Mouse (Mus musculus) neural tube, embryonic 15.5 days (tissue): Measurements from ENCODE around the gene Rnf32. TPM values are rescaled to one million over a fixed set of nuclear protein-coding genes. Genes with fewer than 3 reads are reported as not detected.

Source experiments
- ATAC-seq: fragments of 200-750 bp; cut with Nextera tagmentation; 2 replicates; pipeline ENCODE4 v1.8.0; 2017; ENCODE audit warnings: mild to moderate bottlenecking, moderate TSS enrichment, moderate library complexity; ENCODE audit not compliant: low FRiP score
- H3K27ac ChIP-seq: fragments of 300-500 bp; sonication (generic); replicated peaks from 2 replicates; pipeline ENCODE4 v1.5.1; 2015; ENCODE audit warnings: mild to moderate bottlenecking, inconsistent platforms
- H3K27me3 ChIP-seq: fragments of 300-500 bp; sonication (generic); replicated peaks from 2 replicates; pipeline ENCODE4 v1.6.1; 2015; ENCODE audit warnings: inconsistent platforms
- H3K36me3 ChIP-seq: fragments of 300-500 bp; sonication (generic); 2 replicates; pipeline ENCODE4 v1.6.1; 2015; ENCODE audit warnings: inconsistent platforms
- H3K4me1 ChIP-seq: fragments of 300-500 bp; sonication (generic); 2 replicates; pipeline ENCODE4 v1.6.1; 2015; ENCODE audit warnings: inconsistent platforms
- H3K4me2 ChIP-seq: fragments of 300-500 bp; sonication (generic); 2 replicates; pipeline ENCODE4 v1.6.1; 2015; ENCODE audit warnings: inconsistent platforms, mild to moderate bottlenecking, moderate library complexity
- H3K4me3 ChIP-seq: fragments of 300-500 bp; sonication (generic); replicated peaks from 2 replicates; pipeline ENCODE4 v1.5.1; 2015; ENCODE audit warnings: mild to moderate bottlenecking, inconsistent platforms
- H3K9ac ChIP-seq: fragments of 300-500 bp; sonication (generic); replicated peaks from 2 replicates; pipeline ENCODE4 v1.6.1; 2015; ENCODE audit warnings: mild to moderate bottlenecking, inconsistent platforms
- H3K9me3 ChIP-seq: fragments of 300-500 bp; sonication (generic); replicated peaks from 2 replicates; pipeline ENCODE4 v1.6.1; 2016; ENCODE audit warnings: inconsistent platforms
- WGBS: fragments of 180-500 bp; shearing (Covaris S2); methylation state at CpG from one replicate; pipeline ENCODE4 v1.1.7; 2015; ENCODE audit warnings: mixed read lengths; 5-methylcytosine and 5-hydroxymethylcytosine counted together
- polyA plus RNA-seq: library from polyadenylated mRNA; unstranded; fragments of >200 nt; fragmentation: Nextera tagmentation; extraction: Ambion mirVana; gene quantifications from 2 replicates; pipeline ENCODE4 v1.2.1, GENCODE M21; 2015

The Rnf32 gene
- polyA plus RNA-seq: 14.2 and 14.9 TPM in 2 replicates

GRCm38 (mm10) chr5:29195570-29196263 lies at the start of gene Rnf32:
Gene Rnf32, plus strand, starts transcription at chr5:29195992.
- H3K9ac ChIP-seq: peak within 1 kb of the TSS; percentile 60
- H3K9me3 ChIP-seq: no peaks in the 10 kb centered on the region
- whole genome bisulfite sequencing: under 1% methylated on average over 62 of the region's 70 CpGs
- H3K36me3 ChIP-seq: no peaks in the 10 kb centered on the region; the same call in 1 of the 2 replicates
- peaks cover 13% of the 10 kb centered on the region for H3K4me1 ChIP-seq
- peak within 1 kb of the TSS; percentile 64 for H3K4me2 ChIP-seq
- no peaks in the 10 kb centered on the region for H3K27me3 ChIP-seq
- H3K4me3 ChIP-seq: peak within 1 kb of the TSS; percentile 66
- H3K27ac ChIP-seq: peak within 1 kb of the TSS; percentile 86
- ATAC-seq: peak; percentile 98

DNA sequence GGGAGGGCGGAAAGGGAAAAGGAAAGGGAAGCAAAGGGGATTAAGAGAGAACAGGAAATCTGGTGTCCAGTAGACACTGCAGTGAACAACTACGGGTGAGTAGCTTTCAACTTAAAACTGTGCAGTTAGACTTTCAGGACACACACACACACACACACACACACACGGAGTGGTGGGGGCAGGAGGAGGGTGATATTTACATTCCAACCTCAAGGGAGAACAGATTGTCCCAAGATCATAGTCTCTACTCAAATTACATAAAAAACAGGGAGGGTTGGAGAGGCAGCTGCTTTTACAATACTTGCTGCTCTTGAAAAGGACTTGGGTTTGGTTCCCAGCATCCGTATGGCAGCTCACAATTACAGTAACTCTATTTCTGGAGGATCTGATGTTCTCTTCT lies 45.6 kb upstream of the Rnf32 start:
- Histone ChIP-seq H3K36me3 (no peaks in the 10 kb centered on the region), H3K4me2 (no peak overlapping the region), H3K4me3 (no peak overlapping the region), H3K4me1 (no peaks in the 10 kb centered on the region), H3K27me3 (no peaks in the 10 kb centered on the region), H3K9ac (no peak overlapping the region), H3K9me3 (no peaks in the 10 kb centered on the region), H3K27ac (no peak overlapping the region)
- no peak for ATAC-seq
- 76% methylated on average over 4 of the region's 4 CpGs for WGBS

GRCm38 (mm10) chr5:29159849-29160248 lies 35.9 kb upstream of the Rnf32 start:
- no peaks in the 10 kb centered on the region for H3K36me3 ChIP-seq
- no peaks in the 10 kb centered on the region for H3K4me1 ChIP-seq
- no peaks in the 10 kb centered on the region for H3K27me3 ChIP-seq
- 62% methylated on average over 1 of the region's 1 CpGs for WGBS
- H3K4me2 ChIP-seq: no peak overlapping the region
- ATAC-seq: no peak
- H3K27ac ChIP-seq: no peak overlapping the region
- H3K9me3 ChIP-seq: no peaks in the 10 kb centered on the region
- H3K4me3 ChIP-seq: no peak overlapping the region
- no peak overlapping the region for H3K9ac ChIP-seq

GRCm38 (mm10) chr5:29166947-29167346 lies 28.8 kb upstream of the Rnf32 start:
- WGBS: 92% methylated on average over 2 of the region's 2 CpGs
- Histone ChIP-seq H3K4me3 (no peak overlapping the region), H3K4me1 (no peaks in the 10 kb centered on the region), H3K4me2 (no peak overlapping the region), H3K9me3 (no peaks in the 10 kb centered on the region), H3K36me3 (no peaks in the 10 kb centered on the region), H3K27me3 (no peaks in the 10 kb centered on the region), H3K27ac (no peak overlapping the region), H3K9ac (no peak overlapping the region)
- ATAC-seq: no peak

- H3K4me3 ChIP-seq: no peak overlapping the region
- H3K9ac ChIP-seq: no peak overlapping the region
- no peaks in the 10 kb centered on the region for H3K27me3 ChIP-seq
- no peaks in the 10 kb centered on the region for H3K4me1 ChIP-seq
- 57% methylated on average over 6 of the region's 6 CpGs for WGBS
- no peaks in the 10 kb centered on the region for H3K9me3 ChIP-seq
- H3K4me2 ChIP-seq: no peak overlapping the region
- no peaks in the 10 kb centered on the region for H3K36me3 ChIP-seq
- no peak for ATAC-seq
- H3K27ac ChIP-seq: no peak overlapping the region
Measured at GRCm38 (mm10) chr5:29170193-29170592, 25.6 kb upstream of the Rnf32 start.

DNA sequence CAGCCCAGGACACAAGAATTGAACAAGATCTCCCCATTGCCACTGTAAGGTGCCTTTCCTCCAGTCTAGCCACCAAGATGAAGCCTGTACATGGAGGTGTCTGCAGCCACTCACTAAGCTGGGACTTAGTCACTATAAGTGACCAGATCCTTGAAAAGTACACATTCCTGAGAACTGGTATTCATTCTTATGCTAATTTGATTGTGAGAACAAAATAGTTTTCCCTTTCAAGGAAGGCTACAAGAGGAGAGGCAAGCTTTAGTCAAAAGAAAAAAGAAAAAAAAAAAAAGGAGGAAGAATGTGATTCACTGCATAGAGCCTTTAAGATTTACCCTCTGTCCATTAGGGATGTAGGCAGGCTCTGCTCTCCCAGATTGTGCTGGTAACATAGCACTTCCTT lies 24.6 kb upstream of the Rnf32 start:
- Histone ChIP-seq H3K4me3 (no peak overlapping the region), H3K36me3 (no peaks in the 10 kb centered on the region), H3K27me3 (no peaks in the 10 kb centered on the region), H3K4me1 (no peaks in the 10 kb centered on the region), H3K4me2 (no peak overlapping the region), H3K9me3 (no peaks in the 10 kb centered on the region), H3K27ac (no peak overlapping the region), H3K9ac (no peak overlapping the region)
- ATAC-seq: no peak

DNA sequence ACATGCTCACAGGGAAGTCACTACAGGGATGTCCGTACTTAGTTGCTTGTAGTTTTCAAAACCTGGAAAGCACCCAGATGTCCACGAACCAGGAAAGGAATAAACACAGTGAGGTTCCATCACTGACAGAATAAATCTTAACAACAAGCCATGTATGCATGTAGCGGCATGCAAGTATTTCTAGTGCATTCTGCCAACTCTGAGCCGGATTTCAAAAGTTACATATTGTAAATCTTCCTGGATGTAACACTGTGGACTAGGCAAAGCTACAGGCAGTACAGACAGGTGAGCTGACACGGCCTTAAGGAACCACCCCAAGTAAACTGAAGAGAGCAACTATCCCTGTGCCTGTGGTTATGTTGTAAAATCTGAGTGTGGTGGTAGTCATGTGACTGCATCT lies 9.0 kb upstream of the Rnf32 start:
- WGBS: 83% methylated on average over 5 of the region's 5 CpGs
- H3K9ac ChIP-seq: no peak overlapping the region
- H3K36me3 ChIP-seq: no peaks in the 10 kb centered on the region
- H3K27ac ChIP-seq: no peak overlapping the region
- no peak overlapping the region for H3K4me3 ChIP-seq
- H3K4me2 ChIP-seq: no peak overlapping the region
- no peaks in the 10 kb centered on the region for H3K4me1 ChIP-seq
- no peaks in the 10 kb centered on the region for H3K27me3 ChIP-seq
- no peak for ATAC-seq
- no peaks in the 10 kb centered on the region for H3K9me3 ChIP-seq

DNA sequence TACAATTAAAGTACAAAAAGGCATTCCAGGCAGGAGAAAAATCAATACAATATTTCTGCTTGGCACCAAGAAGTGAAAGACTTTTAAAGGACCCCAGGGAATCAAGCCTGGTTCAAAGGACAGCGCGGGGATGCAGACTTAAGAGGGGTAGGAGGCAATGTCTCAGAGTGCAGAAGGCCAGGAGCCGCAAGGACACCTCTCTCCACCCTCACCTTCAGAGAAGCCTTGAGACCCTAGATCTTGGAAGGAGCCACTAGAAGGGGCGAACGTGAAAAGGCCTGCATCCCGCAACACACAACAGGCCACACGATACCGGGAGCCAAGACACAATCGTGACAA lies 592 bp upstream of the Rnf32 start:
- H3K9me3 ChIP-seq: no peaks in the 10 kb centered on the region
- H3K27me3 ChIP-seq: no peaks in the 10 kb centered on the region
- peak overlapping the region; percentile 86 for H3K27ac ChIP-seq
- peak overlapping the region; percentile 66 for H3K4me3 ChIP-seq
- no peak; the same call in 1 of the 2 replicates for ATAC-seq
- no peaks in the 10 kb centered on the region; the same call in 1 of the 2 replicates for H3K36me3 ChIP-seq
- WGBS: 3% methylated on average over 9 of the region's 9 CpGs
- peak overlapping the region; percentile 60 for H3K9ac ChIP-seq
- peak overlapping the region; percentile 64 for H3K4me2 ChIP-seq
- peaks cover 13% of the 10 kb centered on the region for H3K4me1 ChIP-seq

- Histone ChIP-seq H3K36me3 (no peaks in the 10 kb centered on the region; the same call in 1 of the 2 replicates), H3K4me3 (peak overlapping the region; percentile 66), H3K27ac (peak overlapping the region; percentile 81), H3K4me1 (peaks cover 13% of the 10 kb centered on the region), H3K27me3 (no peaks in the 10 kb centered on the region), H3K4me2 (peak overlapping the region; percentile 64), H3K9me3 (no peaks in the 10 kb centered on the region), H3K9ac (peak overlapping the region; percentile 53)
- 7% methylated on average over 12 of the region's 12 CpGs for WGBS
- ATAC-seq: peak; percentile 69
Measured at GRCm38 (mm10) chr5:29196264-29196658, 469 bp downstream of the Rnf32 start.

GRCm38 (mm10) chr5:29197187-29197586 lies 1.4 kb downstream of the Rnf32 start:
- WGBS: 95% methylated on average over 4 of the region's 4 CpGs

GRCm38 (mm10) chr5:29198960-29199488 lies 3.2 kb downstream of the Rnf32 start:
- ATAC-seq: no peak
- H3K27ac ChIP-seq: no peak overlapping the region
- H3K9me3 ChIP-seq: no peaks in the 10 kb centered on the region
- no peaks in the 10 kb centered on the region; the same call in 1 of the 2 replicates for H3K36me3 ChIP-seq
- H3K4me2 ChIP-seq: no peak overlapping the region
- no peaks in the 10 kb centered on the region for H3K27me3 ChIP-seq
- WGBS: 70% methylated on average over 4 of the region's 4 CpGs
- H3K4me3 ChIP-seq: no peak overlapping the region
- H3K4me1 ChIP-seq: peaks cover 13% of the 10 kb centered on the region
- H3K9ac ChIP-seq: no peak overlapping the region

More at GRCm38 (mm10) chr5:29197187-29197586, 1.4 kb downstream of the Rnf32 start:
- H3K9ac ChIP-seq: no peak overlapping the region
- H3K9me3 ChIP-seq: no peaks in the 10 kb centered on the region
- H3K36me3 ChIP-seq: no peaks in the 10 kb centered on the region; the same call in 1 of the 2 replicates
- H3K4me2 ChIP-seq: peak overlapping the region; percentile 64
- no peak for ATAC-seq
- peaks cover 13% of the 10 kb centered on the region for H3K4me1 ChIP-seq
- no peaks in the 10 kb centered on the region for H3K27me3 ChIP-seq
- no peak overlapping the region for H3K27ac ChIP-seq
- no peak overlapping the region for H3K4me3 ChIP-seq

- Histone ChIP-seq H3K9me3 (no peaks in the 10 kb centered on the region), H3K4me3 (no peak overlapping the region), H3K36me3 (peaks cover 2% of the 10 kb centered on the region; the same call in 1 of the 2 replicates), H3K27me3 (no peaks in the 10 kb centered on the region), H3K4me1 (peaks cover 13% of the 10 kb centered on the region), H3K4me2 (no peak overlapping the region), H3K27ac (no peak overlapping the region), H3K9ac (no peak overlapping the region)
- no peak for ATAC-seq
- 90% methylated on average over 3 of the region's 3 CpGs for WGBS
Measured at GRCm38 (mm10) chr5:29199868-29200267, 4.1 kb downstream of the Rnf32 start.
